Comparison of ENCODE assay signal across 8 mouse cellular contexts in genomic region chr14:79586499-79587138, GRCm38 (mm10). TPM values are rescaled to one million over a fixed set of nuclear protein-coding genes. Genes with fewer than 3 reads are reported as not detected.
A peak's percentile ranks its signal among the peaks of the same experiment; 100 is the strongest.
DNase-seq lines count a peak whose midpoint lies in the region; ATAC-seq and TF ChIP-seq lines count a peak whose summit lies in the region.

No protein-coding gene starts in this region.

- peak; percentile 16 for DNase-seq in cerebellum, adult 11-12 months
- DNase-seq in cerebellum, adult 11 months, result no peak
- DNase-seq in retina, embryonic 14.5 days (ENCODE audit: low spot score), result peak; percentile 2
- DNase-seq in retina, postnatal 1 day, result no peak
- DNase-seq in stomach, postnatal 0 days (ENCODE audit: low spot score), result no peak
- no peak for DNase-seq in testis, postnatal 10 days (ENCODE audit: low spot score)
- DNase-seq in embryo, embryonic 11 days, result no peak

- ATAC-seq in limb, embryonic 13.5 days (ENCODE audit: low FRiP score, low read depth), result no peak
- ATAC-seq in stomach, postnatal 0 days (ENCODE audit: low FRiP score, low TSS enrichment), result no peak

- WGBS in limb, embryonic 13.5 days, result 34% methylated on average over 16 of the region's 16 CpGs
- WGBS in stomach, postnatal 0 days, result 27% methylated on average over 16 of the region's 16 CpGs

- TF ChIP-seq EP300 in stomach, postnatal 0 days (optimal IDR thresholded peaks at IDR 0.05), result no peak

- peak overlapping the region; percentile 84 for H3K4me2 ChIP-seq in limb, embryonic 13.5 days (replicated peaks)
- H3K4me2 ChIP-seq in stomach, postnatal 0 days (replicated peaks; ENCODE audit: low read depth), result peak overlapping the region; percentile 90

- H3K27me3 ChIP-seq in limb, embryonic 13.5 days, result no peaks in the 10 kb centered on the region
- H3K27me3 ChIP-seq in stomach, postnatal 0 days (ENCODE audit: control insufficient read depth, insufficient read depth, low read length), result no peaks in the 10 kb centered on the region

- peaks cover 20% of the 10 kb centered on the region for H3K4me1 ChIP-seq in limb, embryonic 13.5 days
- H3K4me1 ChIP-seq in stomach, postnatal 0 days (replicated peaks; ENCODE audit: control insufficient read depth, insufficient read depth), result peaks cover 2% of the 10 kb centered on the region; the same call in 1 of the 2 replicates

- no peaks in the 10 kb centered on the region for H3K9me3 ChIP-seq in limb, embryonic 13.5 days
- H3K9me3 ChIP-seq in stomach, postnatal 0 days (ENCODE audit: control insufficient read depth, low read length), result no peaks in the 10 kb centered on the region

- peak overlapping the region; percentile 71 for H3K4me3 ChIP-seq in limb, embryonic 13.5 days
- peak overlapping the region; percentile 63 for H3K4me3 ChIP-seq in stomach, postnatal 0 days (ENCODE audit: low read depth, low read length)

- peak overlapping the region; percentile 76 for H3K9ac ChIP-seq in limb, embryonic 13.5 days
- H3K9ac ChIP-seq in stomach, postnatal 0 days (ENCODE audit: low read length), result peak overlapping the region; percentile 68

- H3K27ac ChIP-seq in limb, embryonic 13.5 days, result peak overlapping the region; percentile 95
- peak overlapping the region; percentile 95 for H3K27ac ChIP-seq in stomach, postnatal 0 days (replicated peaks)

- TF ChIP-seq CTCF in stomach, postnatal 0 days (IDR thresholded peaks at IDR 0.05; ENCODE audit: low read depth), result no peak

- peaks cover 4% of the 10 kb centered on the region; the same call in 1 of the 2 replicates for H3K36me3 ChIP-seq in limb, embryonic 13.5 days
- H3K36me3 ChIP-seq in stomach, postnatal 0 days (ENCODE audit: control insufficient read depth, insufficient read depth, low read length), result no peaks in the 10 kb centered on the region

RNA-seq across cellular contexts. Expression of gene Sugt1, which starts 0.9 kb away (rescaled TPM):
- 139 and 148 TPM in 2 replicates for polyA plus RNA-seq in limb, embryonic 13.5 days (2015; fragmentation: Nextera tagmentation; extraction: Ambion mirVana)
- 70.4 and 73.7 TPM in 2 replicates for polyA plus RNA-seq in stomach, postnatal 0 days (2015; fragmentation: Nextera tagmentation; extraction: Ambion mirVana)

Comparison
In these comparisons a context has a peak if more than half of its experiments do, and no peak if none do; other contexts are left out.
1. DNase-seq: peak in cerebellum, adult 11-12 months (single experiment) and retina, embryonic 14.5 days (single experiment); none in cerebellum, adult 11 months (single experiment), retina, postnatal 1 day (single experiment), stomach, postnatal 0 days (single experiment), testis, postnatal 10 days (single experiment) and embryo, embryonic 11 days (single experiment).